Mouse (Mus musculus): ENCODE data around the gene Pbx3. TPM values are rescaled to one million over a fixed set of nuclear protein-coding genes. Genes with fewer than 3 reads are reported as not detected.

Gene Pbx3
- polyA plus RNA-seq, 1 experiment from 2014 or later = 35.0 TPM

DNA sequence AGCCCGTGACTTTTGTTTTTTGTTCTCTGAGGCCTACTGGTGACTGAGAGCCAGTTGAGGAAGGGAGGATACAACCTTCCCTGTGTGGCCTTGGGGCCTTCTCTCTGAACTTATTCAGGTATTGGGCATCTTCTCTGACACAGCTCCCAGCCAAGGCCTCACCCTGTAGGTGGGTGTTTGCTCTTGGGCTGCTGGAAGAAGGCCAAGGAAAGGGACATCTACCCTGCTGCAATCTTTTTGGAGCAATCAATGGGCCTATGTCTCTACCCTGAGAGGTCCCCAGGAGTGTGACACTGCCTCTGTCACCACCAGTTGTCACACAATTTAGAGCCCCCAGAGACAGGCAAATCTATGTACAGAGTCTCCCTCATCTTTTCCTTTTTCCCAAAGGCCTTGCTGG, 226.5 kb downstream of the Pbx3 start:
- Histone ChIP-seq H3K4me1 (ENCODE audit: control insufficient read depth, insufficient read depth, low read length) (0 out of 2 replicates have a peak, but pooled peaks cover 3% of the 10 kb centered on the region), H3K27me3 (ENCODE audit: control insufficient read depth, insufficient read depth, low read length) (no peaks in the 10 kb centered on the region), H3K27ac (replicated peaks; ENCODE audit: low read depth, low read length) (no peak overlapping the region), H3K36me3 (ENCODE audit: control insufficient read depth, insufficient read depth, low read length) (no peaks in the 10 kb centered on the region), H3K9me3 (ENCODE audit: control insufficient read depth, low read length) (no peaks in the 10 kb centered on the region), H3K4me3 (ENCODE audit: low read depth, low read length) (no peak overlapping the region), H3K4me2 (ENCODE audit: low read depth, severe bottlenecking) (no peak overlapping the region), H3K9ac (ENCODE audit: low read length) (no peak overlapping the region)
- DNase-seq (ENCODE audit: low spot score) = no peak
- WGBS = 88% methylated on average over 1 of the region's 1 CpGs
- ATAC-seq (ENCODE audit: insufficient number of reproducible peaks, low FRiP score, low TSS enrichment, low read depth) = no peak

DNA sequence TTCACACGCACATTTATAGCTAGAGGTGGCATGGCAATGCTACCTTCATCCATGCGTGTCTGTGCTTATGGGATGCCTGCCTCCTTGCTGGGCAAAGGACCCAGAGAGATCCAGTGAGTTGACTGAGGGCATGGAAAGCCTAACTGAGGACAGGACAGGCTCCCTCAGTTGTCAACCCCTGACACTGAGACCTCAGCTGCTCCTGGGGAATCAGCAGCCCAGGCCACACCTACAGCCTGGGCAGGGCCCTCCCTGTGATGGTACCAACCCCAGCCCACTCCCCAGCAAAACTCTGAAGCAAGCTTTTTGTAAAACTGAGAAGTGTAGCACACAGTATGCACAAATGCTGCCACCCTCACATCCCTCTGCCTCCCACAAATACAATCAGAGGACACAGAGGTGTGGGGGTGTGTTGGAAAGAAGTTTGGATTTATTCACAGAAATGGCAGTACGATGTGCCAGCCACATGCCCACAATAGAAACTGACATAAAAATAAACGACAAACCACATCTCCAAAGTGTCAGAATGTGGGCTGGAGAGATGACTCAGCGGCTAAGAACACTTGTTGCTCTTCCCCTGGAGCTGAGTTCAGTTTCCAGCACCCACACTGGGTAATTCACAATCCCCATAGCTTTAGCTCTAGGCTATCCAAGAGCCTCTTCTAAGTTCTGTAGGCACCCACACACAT, 233.3 kb downstream of the Pbx3 start:
- Histone ChIP-seq H3K4me3 (ENCODE audit: low read depth, low read length) (no peak overlapping the region), H3K4me1 (ENCODE audit: control insufficient read depth, insufficient read depth, low read length) (no peaks in the 10 kb centered on the region), H3K27me3 (ENCODE audit: control insufficient read depth, insufficient read depth, low read length) (no peaks in the 10 kb centered on the region), H3K9me3 (ENCODE audit: control insufficient read depth, low read length) (no peaks in the 10 kb centered on the region), H3K27ac (replicated peaks; ENCODE audit: low read depth, low read length) (no peak overlapping the region), H3K4me2 (ENCODE audit: low read depth, severe bottlenecking) (no peak overlapping the region), H3K9ac (ENCODE audit: low read length) (no peak overlapping the region), H3K36me3 (ENCODE audit: control insufficient read depth, insufficient read depth, low read length) (no peaks in the 10 kb centered on the region)
- WGBS = 77% methylated on average over 5 of the region's 5 CpGs
- DNase-seq (ENCODE audit: low spot score) (no peak), ATAC-seq (ENCODE audit: insufficient number of reproducible peaks, low FRiP score, low TSS enrichment, low read depth) (no peak)

GRCm38 (mm10) chr2:34135316-34135715, 237.6 kb downstream of the Pbx3 start:
- no peaks in the 10 kb centered on the region for H3K4me1 ChIP-seq (ENCODE audit: control insufficient read depth, insufficient read depth, low read length)
- ATAC-seq (ENCODE audit: insufficient number of reproducible peaks, low FRiP score, low TSS enrichment, low read depth) = no peak
- no peaks in the 10 kb centered on the region for H3K27me3 ChIP-seq (ENCODE audit: control insufficient read depth, insufficient read depth, low read length)
- DNase-seq (ENCODE audit: low spot score) = no peak
- H3K4me3 ChIP-seq (ENCODE audit: low read depth, low read length) = no peak overlapping the region
- H3K9ac ChIP-seq (ENCODE audit: low read length) = no peak overlapping the region
- no peak overlapping the region for H3K27ac ChIP-seq (replicated peaks; ENCODE audit: low read depth, low read length)
- no peaks in the 10 kb centered on the region for H3K9me3 ChIP-seq (ENCODE audit: control insufficient read depth, low read length)
- WGBS = 64% methylated on average over 7 of the region's 7 CpGs
- H3K4me2 ChIP-seq (ENCODE audit: low read depth, severe bottlenecking) = no peak overlapping the region
- no peaks in the 10 kb centered on the region for H3K36me3 ChIP-seq (ENCODE audit: control insufficient read depth, insufficient read depth, low read length)

DNA sequence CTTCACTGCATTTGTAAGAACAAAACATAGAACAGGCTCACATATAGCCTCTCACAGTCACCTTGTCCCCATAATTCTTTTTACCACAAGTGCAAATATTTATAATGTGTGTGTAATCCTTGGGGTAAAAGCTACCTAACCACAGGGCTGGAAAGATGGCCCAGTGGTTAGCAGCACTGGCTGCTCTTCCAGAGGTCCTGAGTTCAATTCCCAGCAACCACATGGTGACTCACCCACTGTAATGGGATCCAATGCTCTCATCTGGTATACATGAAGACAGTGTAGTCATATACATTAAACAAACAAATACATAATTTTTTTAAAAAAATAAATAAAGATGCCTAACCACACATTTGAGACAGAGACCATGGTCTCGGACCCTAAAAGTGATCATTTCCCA, 240.2 kb downstream of the Pbx3 start:
- WGBS = 89% methylated on average over 1 of the region's 1 CpGs
- DNase-seq (ENCODE audit: low spot score) (no peak), ATAC-seq (ENCODE audit: insufficient number of reproducible peaks, low FRiP score, low TSS enrichment, low read depth) (no peak)
- Histone ChIP-seq H3K27me3 (ENCODE audit: control insufficient read depth, insufficient read depth, low read length) (no peaks in the 10 kb centered on the region), H3K27ac (replicated peaks; ENCODE audit: low read depth, low read length) (no peak overlapping the region), H3K9me3 (ENCODE audit: control insufficient read depth, low read length) (no peaks in the 10 kb centered on the region; the same call in 1 of the 2 replicates), H3K4me3 (ENCODE audit: low read depth, low read length) (no peak overlapping the region), H3K36me3 (ENCODE audit: control insufficient read depth, insufficient read depth, low read length) (no peaks in the 10 kb centered on the region), H3K9ac (ENCODE audit: low read length) (no peak overlapping the region), H3K4me1 (ENCODE audit: control insufficient read depth, insufficient read depth, low read length) (peaks cover 11% of the 10 kb centered on the region; the same call in 1 of the 2 replicates), H3K4me2 (ENCODE audit: low read depth, severe bottlenecking) (no peak overlapping the region)

DNA sequence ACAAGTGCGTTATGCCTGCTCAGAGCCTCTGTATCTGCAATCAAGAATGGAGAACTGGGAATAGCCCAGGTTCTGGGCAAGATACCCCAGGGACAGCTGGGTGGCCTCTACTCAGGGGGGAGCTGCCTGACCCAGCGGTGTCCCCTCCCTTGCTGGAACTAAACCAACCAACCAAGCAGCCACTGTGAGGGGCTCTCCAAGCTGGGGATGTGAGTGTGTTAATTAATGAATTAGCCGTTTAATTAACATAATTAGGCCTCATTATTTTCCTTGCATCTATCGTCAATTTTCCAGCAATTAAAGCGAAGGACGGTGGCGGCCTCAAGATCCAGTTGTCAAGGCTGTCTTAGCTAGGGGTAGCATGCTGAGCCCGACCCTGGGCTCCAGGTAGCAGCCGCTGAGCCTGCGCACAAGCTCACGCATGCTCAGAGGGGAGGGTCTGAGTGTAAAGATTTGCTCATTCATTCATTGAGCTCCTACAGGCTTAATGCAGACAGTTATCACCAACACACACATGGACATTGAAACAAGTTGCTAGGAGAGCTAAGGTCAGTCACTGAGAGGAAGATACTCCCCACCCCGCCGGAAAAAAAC, 243.2 kb downstream of the Pbx3 start:
- peaks cover 11% of the 10 kb centered on the region; the same call in 1 of the 2 replicates for H3K4me1 ChIP-seq (ENCODE audit: control insufficient read depth, insufficient read depth, low read length)
- DNase-seq (ENCODE audit: low spot score) (no peak), ATAC-seq (ENCODE audit: insufficient number of reproducible peaks, low FRiP score, low TSS enrichment, low read depth) (no peak)
- H3K4me3 ChIP-seq (ENCODE audit: low read depth, low read length) = no peak overlapping the region
- no peaks in the 10 kb centered on the region; the same call in 1 of the 2 replicates for H3K9me3 ChIP-seq (ENCODE audit: control insufficient read depth, low read length)
- no peaks in the 10 kb centered on the region for H3K27me3 ChIP-seq (ENCODE audit: control insufficient read depth, insufficient read depth, low read length)
- H3K4me2 ChIP-seq (ENCODE audit: low read depth, severe bottlenecking) = no peak overlapping the region
- no peak overlapping the region for H3K27ac ChIP-seq (replicated peaks; ENCODE audit: low read depth, low read length)
- no peak overlapping the region for H3K9ac ChIP-seq (ENCODE audit: low read length)
- 67% methylated on average over 13 of the region's 13 CpGs for WGBS
- no peaks in the 10 kb centered on the region for H3K36me3 ChIP-seq (ENCODE audit: control insufficient read depth, insufficient read depth, low read length)

GRCm38 (mm10) chr2:34127871-34128270, 245.1 kb downstream of the Pbx3 start:
- no peaks in the 10 kb centered on the region; the same call in 1 of the 2 replicates for H3K9me3 ChIP-seq (ENCODE audit: control insufficient read depth, low read length)
- H3K27me3 ChIP-seq (ENCODE audit: control insufficient read depth, insufficient read depth, low read length) = no peaks in the 10 kb centered on the region
- H3K36me3 ChIP-seq (ENCODE audit: control insufficient read depth, insufficient read depth, low read length) = no peaks in the 10 kb centered on the region
- no peak overlapping the region for H3K27ac ChIP-seq (replicated peaks; ENCODE audit: low read depth, low read length)
- ATAC-seq (ENCODE audit: insufficient number of reproducible peaks, low FRiP score, low TSS enrichment, low read depth) (no peak), DNase-seq (ENCODE audit: low spot score) (no peak)
- H3K4me1 ChIP-seq (ENCODE audit: control insufficient read depth, insufficient read depth, low read length) = peaks cover 11% of the 10 kb centered on the region; the same call in 1 of the 2 replicates
- H3K9ac ChIP-seq (ENCODE audit: low read length) = no peak overlapping the region
- WGBS = 81% methylated on average over 1 of the region's 1 CpGs
- H3K4me3 ChIP-seq (ENCODE audit: low read depth, low read length) = no peak overlapping the region
- H3K4me2 ChIP-seq (ENCODE audit: low read depth, severe bottlenecking) = no peak overlapping the region

- H3K4me2 ChIP-seq (ENCODE audit: low read depth, severe bottlenecking) = no peak overlapping the region
- ATAC-seq (ENCODE audit: insufficient number of reproducible peaks, low FRiP score, low TSS enrichment, low read depth) (no peak), DNase-seq (ENCODE audit: low spot score) (peak; percentile 39)
- H3K9ac ChIP-seq (ENCODE audit: low read length) = no peak overlapping the region
- H3K4me1 ChIP-seq (ENCODE audit: control insufficient read depth, insufficient read depth, low read length) = peaks cover 7% of the 10 kb centered on the region
- no peak overlapping the region for H3K27ac ChIP-seq (replicated peaks; ENCODE audit: low read depth, low read length)
- no peaks in the 10 kb centered on the region; the same call in 1 of the 2 replicates for H3K9me3 ChIP-seq (ENCODE audit: control insufficient read depth, low read length)
- WGBS = 22% methylated on average over 12 of the region's 12 CpGs
- H3K36me3 ChIP-seq (ENCODE audit: control insufficient read depth, insufficient read depth, low read length) = no peaks in the 10 kb centered on the region
- H3K27me3 ChIP-seq (ENCODE audit: control insufficient read depth, insufficient read depth, low read length) = no peaks in the 10 kb centered on the region
- H3K4me3 ChIP-seq (ENCODE audit: low read depth, low read length) = no peak overlapping the region
Observed at GRCm38 (mm10) chr2:34123896-34124295, 249.0 kb downstream of the Pbx3 start.

Data from limb, embryonic 11.5 days (tissue).